Mouse (Mus musculus): ENCODE results near the gene Etv6. TPM values are rescaled to one million over a fixed set of nuclear protein-coding genes. Genes with fewer than 3 reads are reported as not detected.

Etv6 gene
- polyA plus RNA-seq, 1 experiment from 2014 or later: 20.0 TPM

GRCm38 (mm10) chr6:134059552-134059891 lies 24.0 kb downstream of the Etv6 start:
- DNase-seq (ENCODE audit: low spot score) (no peak), ATAC-seq (ENCODE audit: insufficient number of reproducible peaks, low FRiP score, low TSS enrichment, low read depth) (no peak)
- WGBS: 71% methylated on average over 10 of the region's 10 CpGs
- no peaks in the 10 kb centered on the region for H3K4me1 ChIP-seq (ENCODE audit: control insufficient read depth, insufficient read depth, low read length)
- no peak overlapping the region for H3K4me3 ChIP-seq (ENCODE audit: low read depth, low read length)
- H3K36me3 ChIP-seq (ENCODE audit: control insufficient read depth, insufficient read depth, low read length): no peaks in the 10 kb centered on the region
- H3K27me3 ChIP-seq (ENCODE audit: control insufficient read depth, insufficient read depth, low read length): no peaks in the 10 kb centered on the region
- no peak overlapping the region for H3K9ac ChIP-seq (ENCODE audit: low read length)
- H3K4me2 ChIP-seq (ENCODE audit: low read depth, severe bottlenecking): no peak overlapping the region
- no peaks in the 10 kb centered on the region for H3K9me3 ChIP-seq (ENCODE audit: control insufficient read depth, low read length)
- no peak overlapping the region for H3K27ac ChIP-seq (replicated peaks; ENCODE audit: low read depth, low read length)

GRCm38 (mm10) chr6:134060036-134060435 lies 24.5 kb downstream of the Etv6 start:
- Histone ChIP-seq H3K9ac (ENCODE audit: low read length) (no peak overlapping the region), H3K27me3 (ENCODE audit: control insufficient read depth, insufficient read depth, low read length) (no peaks in the 10 kb centered on the region), H3K27ac (replicated peaks; ENCODE audit: low read depth, low read length) (no peak overlapping the region), H3K4me1 (ENCODE audit: control insufficient read depth, insufficient read depth, low read length) (peaks cover 4% of the 10 kb centered on the region; the same call in 1 of the 2 replicates), H3K9me3 (ENCODE audit: control insufficient read depth, low read length) (no peaks in the 10 kb centered on the region), H3K4me3 (ENCODE audit: low read depth, low read length) (no peak overlapping the region), H3K36me3 (ENCODE audit: control insufficient read depth, insufficient read depth, low read length) (no peaks in the 10 kb centered on the region), H3K4me2 (ENCODE audit: low read depth, severe bottlenecking) (no peak overlapping the region)
- ATAC-seq (ENCODE audit: insufficient number of reproducible peaks, low FRiP score, low TSS enrichment, low read depth) (no peak), DNase-seq (ENCODE audit: low spot score) (no peak)
- WGBS: 86% methylated on average over 9 of the region's 9 CpGs

DNA sequence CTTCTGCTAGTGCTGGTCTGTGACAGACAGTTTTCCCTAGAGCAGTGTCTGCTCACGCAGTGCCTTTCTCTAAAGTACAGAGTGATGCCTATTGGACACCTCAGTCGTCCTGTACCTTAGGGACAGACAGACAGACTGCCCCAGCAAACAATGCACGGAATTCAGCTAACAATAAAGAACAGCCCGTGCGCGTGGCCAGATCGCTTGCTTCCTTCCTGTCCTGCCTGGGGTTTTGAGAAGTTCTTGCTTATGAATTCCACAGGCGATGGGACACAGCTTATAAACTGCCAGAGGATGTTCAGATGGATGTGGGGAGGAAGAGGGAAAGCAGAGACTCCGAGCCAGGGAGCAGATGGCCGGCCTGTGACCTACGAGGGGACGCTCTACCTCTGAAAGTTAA lies 25.3 kb downstream of the Etv6 start:
- Histone ChIP-seq H3K9ac (ENCODE audit: low read length) (no peak overlapping the region), H3K4me3 (ENCODE audit: low read depth, low read length) (no peak overlapping the region), H3K36me3 (ENCODE audit: control insufficient read depth, insufficient read depth, low read length) (no peaks in the 10 kb centered on the region), H3K4me1 (ENCODE audit: control insufficient read depth, insufficient read depth, low read length) (peaks cover 4% of the 10 kb centered on the region; the same call in 1 of the 2 replicates), H3K27ac (replicated peaks; ENCODE audit: low read depth, low read length) (no peak overlapping the region), H3K9me3 (ENCODE audit: control insufficient read depth, low read length) (no peaks in the 10 kb centered on the region), H3K27me3 (ENCODE audit: control insufficient read depth, insufficient read depth, low read length) (no peaks in the 10 kb centered on the region), H3K4me2 (ENCODE audit: low read depth, severe bottlenecking) (no peak overlapping the region)
- WGBS: 81% methylated on average over 12 of the region's 12 CpGs
- DNase-seq (ENCODE audit: low spot score): no peak
- no peak for ATAC-seq (ENCODE audit: insufficient number of reproducible peaks, low FRiP score, low TSS enrichment, low read depth)

DNA sequence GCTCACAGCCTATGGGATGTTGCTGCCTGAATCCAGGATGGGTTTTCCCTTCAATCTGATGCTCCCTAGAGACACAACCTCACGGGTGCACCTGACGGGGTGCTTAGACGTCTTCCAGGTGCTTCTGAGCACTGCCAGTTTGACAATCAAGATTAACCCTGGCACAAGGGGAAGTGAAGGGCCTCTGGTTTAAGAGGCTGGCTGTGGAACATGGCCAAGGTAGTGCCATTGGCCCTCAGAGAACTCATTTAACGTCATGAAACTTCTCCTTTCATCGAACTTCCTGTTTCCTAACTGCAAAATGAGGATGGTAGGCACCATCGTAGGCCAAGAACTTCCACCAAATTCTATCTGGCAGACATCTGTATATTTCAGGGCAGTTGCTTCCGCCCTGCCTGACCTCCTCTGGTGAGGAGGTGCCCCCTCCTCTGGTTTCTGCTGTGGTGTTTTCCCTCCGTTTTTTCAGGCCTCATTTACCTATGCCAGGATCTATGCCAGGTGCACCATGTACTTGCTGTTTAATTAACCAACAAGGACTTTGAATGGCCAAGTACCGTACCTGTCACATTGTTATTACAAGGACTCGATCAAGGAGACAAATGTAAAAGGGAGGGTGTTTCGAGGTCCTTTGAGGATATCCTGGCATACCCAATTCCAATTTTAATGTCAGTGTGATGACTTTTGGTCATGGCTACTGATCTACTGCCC lies 29.7 kb downstream of the Etv6 start:
- 88% methylated on average over 11 of the region's 11 CpGs for WGBS
- no peak overlapping the region for H3K27ac ChIP-seq (replicated peaks; ENCODE audit: low read depth, low read length)
- no peak overlapping the region for H3K4me2 ChIP-seq (ENCODE audit: low read depth, severe bottlenecking)
- no peak overlapping the region for H3K9ac ChIP-seq (ENCODE audit: low read length)
- no peaks in the 10 kb centered on the region for H3K27me3 ChIP-seq (ENCODE audit: control insufficient read depth, insufficient read depth, low read length)
- H3K9me3 ChIP-seq (ENCODE audit: control insufficient read depth, low read length): no peaks in the 10 kb centered on the region
- peaks cover 4% of the 10 kb centered on the region; the same call in 1 of the 2 replicates for H3K4me1 ChIP-seq (ENCODE audit: control insufficient read depth, insufficient read depth, low read length)
- no peak overlapping the region for H3K4me3 ChIP-seq (ENCODE audit: low read depth, low read length)
- DNase-seq (ENCODE audit: low spot score) (no peak), ATAC-seq (ENCODE audit: insufficient number of reproducible peaks, low FRiP score, low TSS enrichment, low read depth) (no peak)
- no peaks in the 10 kb centered on the region for H3K36me3 ChIP-seq (ENCODE audit: control insufficient read depth, insufficient read depth, low read length)

- H3K4me1 ChIP-seq (ENCODE audit: control insufficient read depth, insufficient read depth, low read length): peaks cover 4% of the 10 kb centered on the region; the same call in 1 of the 2 replicates
- H3K4me3 ChIP-seq (ENCODE audit: low read depth, low read length): no peak overlapping the region
- 65% methylated on average over 6 of the region's 6 CpGs for WGBS
Observed at GRCm38 (mm10) chr6:134066112-134066511, 30.6 kb downstream of the Etv6 start.

GRCm38 (mm10) chr6:134066996-134067395 lies 31.5 kb downstream of the Etv6 start:
- no peaks in the 10 kb centered on the region for H3K27me3 ChIP-seq (ENCODE audit: control insufficient read depth, insufficient read depth, low read length)
- ATAC-seq (ENCODE audit: insufficient number of reproducible peaks, low FRiP score, low TSS enrichment, low read depth): no peak
- H3K4me3 ChIP-seq (ENCODE audit: low read depth, low read length): no peak overlapping the region
- H3K27ac ChIP-seq (replicated peaks; ENCODE audit: low read depth, low read length): no peak overlapping the region
- H3K4me1 ChIP-seq (ENCODE audit: control insufficient read depth, insufficient read depth, low read length): peaks cover 4% of the 10 kb centered on the region; the same call in 1 of the 2 replicates
- H3K36me3 ChIP-seq (ENCODE audit: control insufficient read depth, insufficient read depth, low read length): no peaks in the 10 kb centered on the region
- H3K9ac ChIP-seq (ENCODE audit: low read length): no peak overlapping the region
- 93% methylated on average over 4 of the region's 4 CpGs for WGBS
- no peak overlapping the region for H3K4me2 ChIP-seq (ENCODE audit: low read depth, severe bottlenecking)
- H3K9me3 ChIP-seq (ENCODE audit: control insufficient read depth, low read length): no peaks in the 10 kb centered on the region
- DNase-seq (ENCODE audit: low spot score): no peak

More at GRCm38 (mm10) chr6:134066112-134066511, 30.6 kb downstream of the Etv6 start:
- H3K4me2 ChIP-seq (ENCODE audit: low read depth, severe bottlenecking): no peak overlapping the region
- ATAC-seq (ENCODE audit: insufficient number of reproducible peaks, low FRiP score, low TSS enrichment, low read depth): no peak
- DNase-seq (ENCODE audit: low spot score): no peak
- H3K9ac ChIP-seq (ENCODE audit: low read length): no peak overlapping the region
- no peaks in the 10 kb centered on the region for H3K36me3 ChIP-seq (ENCODE audit: control insufficient read depth, insufficient read depth, low read length)
- H3K9me3 ChIP-seq (ENCODE audit: control insufficient read depth, low read length): no peaks in the 10 kb centered on the region
- H3K27me3 ChIP-seq (ENCODE audit: control insufficient read depth, insufficient read depth, low read length): no peaks in the 10 kb centered on the region
- H3K27ac ChIP-seq (replicated peaks; ENCODE audit: low read depth, low read length): no peak overlapping the region

- no peaks in the 10 kb centered on the region for H3K36me3 ChIP-seq (ENCODE audit: control insufficient read depth, insufficient read depth, low read length)
- H3K27me3 ChIP-seq (ENCODE audit: control insufficient read depth, insufficient read depth, low read length): no peaks in the 10 kb centered on the region
- H3K4me2 ChIP-seq (ENCODE audit: low read depth, severe bottlenecking): no peak overlapping the region
- no peaks in the 10 kb centered on the region for H3K9me3 ChIP-seq (ENCODE audit: control insufficient read depth, low read length)
- no peak overlapping the region for H3K4me3 ChIP-seq (ENCODE audit: low read depth, low read length)
- no peak overlapping the region for H3K9ac ChIP-seq (ENCODE audit: low read length)
- ATAC-seq (ENCODE audit: insufficient number of reproducible peaks, low FRiP score, low TSS enrichment, low read depth) (no peak), DNase-seq (ENCODE audit: low spot score) (no peak)
- no peak overlapping the region for H3K27ac ChIP-seq (replicated peaks; ENCODE audit: low read depth, low read length)
- peaks cover 4% of the 10 kb centered on the region; the same call in 1 of the 2 replicates for H3K4me1 ChIP-seq (ENCODE audit: control insufficient read depth, insufficient read depth, low read length)
- 95% methylated on average over 8 of the region's 8 CpGs for WGBS
Observed at GRCm38 (mm10) chr6:134067536-134067935, 32.0 kb downstream of the Etv6 start.

DNA sequence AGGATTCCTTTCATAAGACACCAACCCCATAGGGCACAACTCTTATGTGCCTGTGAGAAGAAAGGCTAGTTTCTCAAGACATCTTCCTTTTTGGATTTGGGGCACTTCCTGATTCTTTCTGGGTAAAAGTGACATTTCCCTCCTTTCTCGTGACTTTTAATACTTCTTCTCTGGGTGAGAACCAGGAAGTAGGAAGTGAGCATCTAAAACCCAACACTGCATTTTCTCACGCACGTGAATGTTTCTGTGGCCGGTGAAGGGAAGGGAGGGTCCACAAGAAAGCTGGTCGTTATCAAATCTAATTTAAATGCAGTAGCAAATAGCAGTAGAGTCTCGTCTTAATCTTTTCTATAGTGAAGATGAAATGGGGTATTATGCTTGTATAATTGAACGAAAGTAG lies 36.9 kb downstream of the Etv6 start:
- ATAC-seq (ENCODE audit: insufficient number of reproducible peaks, low FRiP score, low TSS enrichment, low read depth) (no peak), DNase-seq (ENCODE audit: low spot score) (no peak)
- Histone ChIP-seq H3K4me3 (ENCODE audit: low read depth, low read length) (no peak overlapping the region), H3K9ac (ENCODE audit: low read length) (no peak overlapping the region), H3K36me3 (ENCODE audit: control insufficient read depth, insufficient read depth, low read length) (no peaks in the 10 kb centered on the region), H3K27ac (replicated peaks; ENCODE audit: low read depth, low read length) (no peak overlapping the region), H3K4me2 (ENCODE audit: low read depth, severe bottlenecking) (no peak overlapping the region), H3K27me3 (ENCODE audit: control insufficient read depth, insufficient read depth, low read length) (no peaks in the 10 kb centered on the region), H3K9me3 (ENCODE audit: control insufficient read depth, low read length) (no peaks in the 10 kb centered on the region), H3K4me1 (ENCODE audit: control insufficient read depth, insufficient read depth, low read length) (no peaks in the 10 kb centered on the region)
- 87% methylated on average over 7 of the region's 7 CpGs for WGBS

DNA sequence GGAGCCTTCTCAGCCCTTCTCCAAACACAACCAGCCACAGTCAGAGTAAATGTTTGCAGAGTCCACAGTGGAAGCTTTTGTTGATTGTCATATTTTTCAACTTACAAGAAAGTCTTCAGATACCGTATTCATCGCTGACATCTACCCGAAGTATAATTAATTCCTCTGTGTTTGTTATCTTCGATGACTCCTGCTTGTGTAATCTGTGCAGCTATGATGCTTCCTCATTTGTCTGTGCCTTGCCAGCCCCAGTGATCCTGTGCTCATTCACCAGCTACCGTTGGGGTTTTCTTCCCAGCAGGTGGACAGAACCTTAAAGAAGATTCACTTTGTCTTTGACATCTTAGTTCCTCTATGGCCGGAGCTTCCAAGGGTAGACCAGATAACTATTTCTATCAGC lies 37.4 kb downstream of the Etv6 start:
- Histone ChIP-seq H3K27me3 (ENCODE audit: control insufficient read depth, insufficient read depth, low read length) (no peaks in the 10 kb centered on the region), H3K4me3 (ENCODE audit: low read depth, low read length) (no peak overlapping the region), H3K36me3 (ENCODE audit: control insufficient read depth, insufficient read depth, low read length) (no peaks in the 10 kb centered on the region), H3K4me2 (ENCODE audit: low read depth, severe bottlenecking) (no peak overlapping the region), H3K9ac (ENCODE audit: low read length) (no peak overlapping the region), H3K27ac (replicated peaks; ENCODE audit: low read depth, low read length) (no peak overlapping the region), H3K9me3 (ENCODE audit: control insufficient read depth, low read length) (no peaks in the 10 kb centered on the region), H3K4me1 (ENCODE audit: control insufficient read depth, insufficient read depth, low read length) (no peaks in the 10 kb centered on the region)
- 96% methylated on average over 6 of the region's 6 CpGs for WGBS
- no peak for ATAC-seq (ENCODE audit: insufficient number of reproducible peaks, low FRiP score, low TSS enrichment, low read depth)
- DNase-seq (ENCODE audit: low spot score): no peak
